Mouse (Mus musculus): ENCODE results near the gene Car15. TPM values are rescaled to one million over a fixed set of nuclear protein-coding genes. Genes with fewer than 3 reads are reported as not detected.
A peak's percentile ranks its signal among the peaks of the same experiment; 100 is the strongest.

The Car15 gene
- polyA plus RNA-seq, 1 experiment from 2014 or later = 4.5 TPM

GRCm38 (mm10) chr16:17807192-17808009, 30.8 kb downstream of the Car15 start:
- ATAC-seq (ENCODE audit: low FRiP score) = peak; percentile 87
- H3K27me3 ChIP-seq = peaks cover 74% of the 10 kb centered on the region
- WGBS = 2% methylated on average over 65 of the region's 73 CpGs
- peak overlapping the region; percentile 90 for H3K4me2 ChIP-seq
- peak overlapping the region; percentile 90 for H3K9ac ChIP-seq
- no peaks in the 10 kb centered on the region for H3K36me3 ChIP-seq
- peaks cover 62% of the 10 kb centered on the region for H3K4me1 ChIP-seq (replicated peaks)
- peak overlapping the region; percentile 86 for H3K27ac ChIP-seq
- H3K4me3 ChIP-seq = peak overlapping the region; percentile 61
- no peaks in the 10 kb centered on the region for H3K9me3 ChIP-seq

- peak overlapping the region; percentile 90 for H3K4me2 ChIP-seq
- H3K36me3 ChIP-seq = no peaks in the 10 kb centered on the region
- H3K4me1 ChIP-seq (replicated peaks) = peaks cover 68% of the 10 kb centered on the region
- H3K9me3 ChIP-seq = no peaks in the 10 kb centered on the region
- ATAC-seq (ENCODE audit: low FRiP score) = peak; percentile 18
- WGBS = 4% methylated on average over 50 of the region's 50 CpGs
- H3K4me3 ChIP-seq = peak overlapping the region; percentile 61
- peaks cover 80% of the 10 kb centered on the region for H3K27me3 ChIP-seq
- H3K9ac ChIP-seq = peak overlapping the region; percentile 90
- H3K27ac ChIP-seq = peak overlapping the region; percentile 86
Observed at GRCm38 (mm10) chr16:17806581-17807191, 31.5 kb downstream of the Car15 start.

- Histone ChIP-seq H3K27me3 (peaks cover 82% of the 10 kb centered on the region), H3K36me3 (no peaks in the 10 kb centered on the region), H3K4me1 (replicated peaks) (peaks cover 64% of the 10 kb centered on the region), H3K4me3 (peak overlapping the region; percentile 40), H3K9me3 (no peaks in the 10 kb centered on the region), H3K4me2 (peak overlapping the region; percentile 56), H3K9ac (no peak overlapping the region), H3K27ac (no peak overlapping the region)
- ATAC-seq (ENCODE audit: low FRiP score) = no peak
- WGBS = 7% methylated on average over 7 of the region's 7 CpGs
Observed at GRCm38 (mm10) chr16:17804982-17805381, 33.2 kb downstream of the Car15 start.

- Histone ChIP-seq H3K9me3 (no peaks in the 10 kb centered on the region), H3K4me1 (replicated peaks) (peaks cover 59% of the 10 kb centered on the region), H3K27ac (no peak overlapping the region), H3K4me2 (peak overlapping the region; percentile 56), H3K36me3 (no peaks in the 10 kb centered on the region), H3K27me3 (peaks cover 84% of the 10 kb centered on the region), H3K9ac (peak overlapping the region; percentile 61; the same call in 1 of the 2 replicates), H3K4me3 (peak overlapping the region; percentile 40)
- no peak for ATAC-seq (ENCODE audit: low FRiP score)
- WGBS = 2% methylated on average over 33 of the region's 33 CpGs
Observed at GRCm38 (mm10) chr16:17804449-17804912, 33.7 kb downstream of the Car15 start.

- peaks cover 84% of the 10 kb centered on the region for H3K27me3 ChIP-seq
- 8% methylated on average over 33 of the region's 33 CpGs for WGBS
- H3K4me2 ChIP-seq = peak overlapping the region; percentile 62
- H3K9me3 ChIP-seq = no peaks in the 10 kb centered on the region
- peak overlapping the region; percentile 40 for H3K4me3 ChIP-seq
- no peak overlapping the region for H3K27ac ChIP-seq
- H3K36me3 ChIP-seq = no peaks in the 10 kb centered on the region
- peaks cover 55% of the 10 kb centered on the region for H3K4me1 ChIP-seq (replicated peaks)
- no peak for ATAC-seq (ENCODE audit: low FRiP score)
- H3K9ac ChIP-seq = peak overlapping the region; percentile 63; the same call in 1 of the 2 replicates
Observed at GRCm38 (mm10) chr16:17803675-17804448, 34.3 kb downstream of the Car15 start.

- no peaks in the 10 kb centered on the region for H3K9me3 ChIP-seq
- H3K4me3 ChIP-seq = peak overlapping the region; percentile 40
- no peaks in the 10 kb centered on the region for H3K36me3 ChIP-seq
- no peak for ATAC-seq (ENCODE audit: low FRiP score)
- H3K27me3 ChIP-seq = peaks cover 86% of the 10 kb centered on the region
- peak overlapping the region; percentile 62 for H3K4me2 ChIP-seq
- WGBS = 1% methylated on average over 83 of the region's 83 CpGs
- H3K27ac ChIP-seq = no peak overlapping the region
- peak overlapping the region; percentile 63 for H3K9ac ChIP-seq
- H3K4me1 ChIP-seq (replicated peaks) = peaks cover 60% of the 10 kb centered on the region
Observed at GRCm38 (mm10) chr16:17802839-17803674, 35.1 kb downstream of the Car15 start.

GRCm38 (mm10) chr16:17802456-17802838, 35.7 kb downstream of the Car15 start:
- WGBS = 5% methylated on average over 18 of the region's 18 CpGs
- H3K27ac ChIP-seq = no peak overlapping the region
- peak overlapping the region; percentile 40 for H3K4me3 ChIP-seq
- peaks cover 89% of the 10 kb centered on the region for H3K27me3 ChIP-seq
- H3K4me1 ChIP-seq (replicated peaks) = peaks cover 60% of the 10 kb centered on the region
- H3K36me3 ChIP-seq = no peaks in the 10 kb centered on the region
- H3K9me3 ChIP-seq = no peaks in the 10 kb centered on the region
- H3K4me2 ChIP-seq = peak overlapping the region; percentile 62
- peak overlapping the region; percentile 63 for H3K9ac ChIP-seq
- no peak for ATAC-seq (ENCODE audit: low FRiP score)

GRCm38 (mm10) chr16:17801777-17802455, 36.2 kb downstream of the Car15 start:
- no peaks in the 10 kb centered on the region for H3K36me3 ChIP-seq
- H3K4me2 ChIP-seq = peak overlapping the region; percentile 62; the same call in 1 of the 2 replicates
- peaks cover 94% of the 10 kb centered on the region for H3K27me3 ChIP-seq
- H3K4me1 ChIP-seq (replicated peaks) = peaks cover 62% of the 10 kb centered on the region
- WGBS = 4% methylated on average over 7 of the region's 7 CpGs
- H3K9ac ChIP-seq = no peak overlapping the region
- H3K4me3 ChIP-seq = peak overlapping the region; percentile 40
- no peak overlapping the region for H3K27ac ChIP-seq
- H3K9me3 ChIP-seq = no peaks in the 10 kb centered on the region
- no peak for ATAC-seq (ENCODE audit: low FRiP score)

GRCm38 (mm10) chr16:17799584-17799983, 38.6 kb downstream of the Car15 start:
- H3K4me3 ChIP-seq = no peak overlapping the region
- H3K36me3 ChIP-seq = no peaks in the 10 kb centered on the region
- peaks cover 53% of the 10 kb centered on the region for H3K4me1 ChIP-seq (replicated peaks)
- no peak overlapping the region for H3K9ac ChIP-seq
- ATAC-seq (ENCODE audit: low FRiP score) = no peak
- H3K4me2 ChIP-seq = no peak overlapping the region
- H3K9me3 ChIP-seq = no peaks in the 10 kb centered on the region
- peaks cover 99% of the 10 kb centered on the region for H3K27me3 ChIP-seq
- H3K27ac ChIP-seq = no peak overlapping the region

GRCm38 (mm10) chr16:17798321-17799180, 39.6 kb downstream of the Car15 start:
- peaks cover 99% of the 10 kb centered on the region for H3K27me3 ChIP-seq
- WGBS = 2% methylated on average over 32 of the region's 45 CpGs
- H3K4me2 ChIP-seq = peak overlapping the region; percentile 77
- peak overlapping the region; percentile 50 for H3K4me3 ChIP-seq
- H3K4me1 ChIP-seq (replicated peaks) = peaks cover 42% of the 10 kb centered on the region
- no peaks in the 10 kb centered on the region for H3K9me3 ChIP-seq
- peaks cover 7% of the 10 kb centered on the region for H3K36me3 ChIP-seq
- peak overlapping the region; percentile 56 for H3K9ac ChIP-seq
- ATAC-seq (ENCODE audit: low FRiP score) = no peak
- no peak overlapping the region for H3K27ac ChIP-seq

All from hindbrain, embryonic 13.5 days (tissue).